Mouse (Mus musculus): ENCODE results near the gene Cdc14a.

- TF ChIP-seq MYB (IDR thresholded peaks at IDR 0.05; ENCODE audit: low read depth, low read length) (no peak), CTCF (IDR thresholded peaks at IDR 0.05 in 2 of 3, conservative IDR thresholded peaks at IDR 0.05 in 1 of 3; ENCODE audit: control insufficient read depth in 1 of 3, insufficient read depth in 1 of 3, low read depth in 2 of 3, low read length in 3 of 3, poor library complexity in 1 of 3, severe bottlenecking in 1 of 3) (no peak), TBP (IDR thresholded peaks at IDR 0.05; ENCODE audit: low read depth, low read length) (no peak), POLR2A (IDR thresholded peaks at IDR 0.05; ENCODE audit: control insufficient read depth in 1 of 2, insufficient read depth in 1 of 2, low read depth in 1 of 2, low read length in 2 of 2, poor library complexity in 1 of 2) (no peak), RAD21 (IDR thresholded peaks at IDR 0.05; ENCODE audit: low read depth, low read length) (no peak)
These were observed 170.7 kb downstream of the Cdc14a start, which contains the start of gene Gpr88 for GRCm38 (mm10) chr3:116253077-116253531.
